Mouse (Mus musculus) midbrain, embryonic 10.5 days (tissue): ENCODE results near the gene Rasl2-9. TPM values are rescaled to one million over a fixed set of nuclear protein-coding genes. Genes with fewer than 3 reads are reported as not detected.
"Not testable (repeated sequence)": the region's sequence is repeated elsewhere in the genome, so short reads cannot be mapped to it uniquely, and the experiment has no call there.

Source experiments
- DNase-seq: peaks from one replicate; pipeline ENCODE4 v3.0.0-alpha.2; 2017; ENCODE audit warnings: low spot score
- H3K27ac ChIP-seq: fragments of 300-500 bp; sonication (generic); replicated peaks from 2 replicates; pipeline ENCODE4 v1.5.1; 2016; ENCODE audit warnings: mild to moderate bottlenecking
- H3K27me3 ChIP-seq: fragments of 300-500 bp; sonication (generic); 2 replicates; pipeline ENCODE4 v1.6.1; 2016; ENCODE audit warnings: low read depth, mild to moderate bottlenecking; ENCODE audit not compliant: poor library complexity, severe bottlenecking
- H3K36me3 ChIP-seq: fragments of 300-500 bp; sonication (generic); 2 replicates; pipeline ENCODE4 v1.6.1; 2016; ENCODE audit warnings: mild to moderate bottlenecking, moderate library complexity
- H3K4me1 ChIP-seq: fragments of 300-500 bp; sonication (generic); 2 replicates; pipeline ENCODE4 v1.6.1; 2016
- H3K4me3 ChIP-seq: fragments of 300-500 bp; sonication (generic); 2 replicates; pipeline ENCODE4 v1.5.1; 2016; ENCODE audit warnings: mild to moderate bottlenecking, moderate library complexity
- H3K9me3 ChIP-seq: fragments of 300-500 bp; sonication (generic); replicated peaks from 2 replicates; pipeline ENCODE4 v1.6.1; 2016; ENCODE audit warnings: mild to moderate bottlenecking
- WGBS: fragments of 180-500 bp; shearing (Covaris S2); methylation state at CpG from one replicate; pipeline ENCODE4 v1.1.7; 2016; 5-methylcytosine and 5-hydroxymethylcytosine counted together
- polyA plus RNA-seq: library from polyadenylated mRNA; unstranded; fragments of >200 nt; fragmentation: Nextera tagmentation; extraction: Ambion mirVana; gene quantifications from 2 replicates; pipeline ENCODE4 v1.2.1, GENCODE M21; 2016

The Rasl2-9 gene
- polyA plus RNA-seq, result 0.33 and 0.48 TPM in 2 replicates

DNA sequence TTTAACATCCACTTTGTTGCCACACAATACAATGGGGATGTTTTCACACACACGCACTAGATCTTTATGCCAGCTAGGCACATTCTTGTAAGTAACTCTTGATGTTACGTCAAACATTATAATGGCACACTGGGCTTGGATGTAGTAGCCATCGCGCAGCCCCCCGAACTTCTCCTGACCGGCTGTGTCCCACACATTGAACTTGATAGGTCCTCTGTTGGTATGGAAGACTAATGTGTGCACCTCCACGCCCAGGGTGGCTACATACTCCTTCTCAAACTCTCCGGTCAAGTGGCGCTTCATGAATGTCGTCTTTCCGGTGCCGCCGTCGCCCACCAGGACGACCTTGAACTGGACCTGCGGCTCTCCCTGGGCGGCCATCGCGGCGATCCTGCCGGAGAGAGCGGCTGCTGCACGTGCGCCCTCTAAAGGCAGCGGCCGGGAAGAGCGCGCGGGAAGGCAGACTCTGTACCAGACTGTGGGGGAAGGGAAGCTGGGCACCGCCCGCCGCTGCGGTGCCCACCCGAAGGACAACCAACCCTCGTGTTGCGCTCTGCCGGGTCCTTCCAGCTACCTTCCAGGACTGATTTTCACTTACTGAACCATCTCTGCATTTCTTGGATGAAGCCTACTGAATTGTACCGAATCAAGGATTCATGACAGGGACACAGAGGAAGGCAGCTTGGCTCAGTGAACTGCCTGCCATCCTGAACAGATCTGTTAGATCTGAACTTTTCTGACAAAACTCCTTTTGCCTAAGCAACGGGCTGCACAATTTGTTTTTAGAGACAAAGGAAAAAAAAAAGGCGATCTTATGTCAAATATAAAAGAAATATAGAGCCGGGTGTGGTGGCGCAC lies at the start of gene Rasl2-9:
Gene Rasl2-9 (minus strand): TSS at position 402 of the 858 bp plus-strand sequence.
- Histone ChIP-seq H3K9me3 (no peaks in the 10 kb centered on the region; the same call in 1 of the 2 replicates), H3K27me3 (no peaks in the 10 kb centered on the region), H3K27ac (peak within 1 kb of the TSS; percentile 46; the same call in 1 of the 2 replicates), H3K36me3 (no peaks in the 10 kb centered on the region), H3K4me3 (peak within 1 kb of the TSS; percentile 47), H3K4me1 (0 out of 2 replicates have a peak, but pooled peaks cover 5% of the 10 kb centered on the region)
- peak; percentile 75 for DNase-seq
- WGBS, result 20% methylated on average over 42 of the region's 42 CpGs

DNA sequence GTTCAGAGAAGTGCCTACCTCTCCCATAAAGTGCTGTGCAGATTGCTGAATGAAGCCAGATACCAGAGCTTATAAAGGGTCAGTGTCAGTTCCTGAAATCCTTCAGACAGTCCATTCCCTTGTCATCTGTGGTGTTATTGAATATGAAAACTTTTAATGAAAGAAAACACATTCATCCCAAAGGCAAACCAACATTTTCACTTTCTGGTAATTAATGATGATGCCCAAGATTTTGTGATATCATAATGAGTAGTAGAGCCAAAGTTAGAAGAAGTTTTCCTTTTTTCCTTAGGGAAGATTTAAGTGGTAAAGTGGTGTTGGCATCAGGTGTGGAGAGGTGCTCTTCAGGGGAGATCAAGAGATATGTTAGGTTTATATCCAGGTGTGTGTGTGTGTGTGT lies 23.8 kb upstream of the Rasl2-9 start, which contains the start of gene Vmn1r55:
Gene Vmn1r55 (minus strand): TSS at position 101 of the 400 bp plus-strand sequence.
- H3K4me1 ChIP-seq, H3K36me3 ChIP-seq, H3K4me3 ChIP-seq, H3K27ac ChIP-seq, DNase-seq, H3K27me3 ChIP-seq: not testable (repeated sequence)
- H3K9me3 ChIP-seq, result 0 out of 2 replicates have a peak, but pooled peaks cover 14% of the 10 kb centered on the region

DNA sequence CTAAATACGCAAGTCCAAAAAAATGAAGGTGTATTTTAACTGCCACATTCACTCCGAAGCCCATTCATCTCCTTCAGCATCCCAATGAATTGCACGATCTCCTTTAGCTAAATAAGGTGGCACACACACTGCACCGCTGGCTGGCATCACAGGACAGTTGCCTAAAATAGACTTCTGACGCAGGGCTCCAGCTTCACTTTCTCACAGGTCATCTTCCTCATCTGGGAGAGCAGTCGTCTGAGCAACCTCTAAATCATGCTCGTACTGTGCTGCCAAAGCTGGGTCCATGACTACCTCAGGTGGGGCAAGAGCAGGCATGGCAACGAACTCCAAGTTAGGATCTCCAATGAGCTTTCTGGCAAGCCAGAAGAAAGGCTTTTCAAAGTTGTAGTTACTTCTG lies 672 bp downstream of the Rasl2-9 start:
- H3K36me3 ChIP-seq, result no peaks in the 10 kb centered on the region
- H3K4me1 ChIP-seq, result 0 out of 2 replicates have a peak, but pooled peaks cover 5% of the 10 kb centered on the region
- no peaks in the 10 kb centered on the region; the same call in 1 of the 2 replicates for H3K9me3 ChIP-seq
- no peak overlapping the region for H3K27ac ChIP-seq
- no peak overlapping the region for H3K4me3 ChIP-seq
- DNase-seq, result no peak
- WGBS, result 91% methylated on average over 8 of the region's 8 CpGs
- no peaks in the 10 kb centered on the region for H3K27me3 ChIP-seq

DNA sequence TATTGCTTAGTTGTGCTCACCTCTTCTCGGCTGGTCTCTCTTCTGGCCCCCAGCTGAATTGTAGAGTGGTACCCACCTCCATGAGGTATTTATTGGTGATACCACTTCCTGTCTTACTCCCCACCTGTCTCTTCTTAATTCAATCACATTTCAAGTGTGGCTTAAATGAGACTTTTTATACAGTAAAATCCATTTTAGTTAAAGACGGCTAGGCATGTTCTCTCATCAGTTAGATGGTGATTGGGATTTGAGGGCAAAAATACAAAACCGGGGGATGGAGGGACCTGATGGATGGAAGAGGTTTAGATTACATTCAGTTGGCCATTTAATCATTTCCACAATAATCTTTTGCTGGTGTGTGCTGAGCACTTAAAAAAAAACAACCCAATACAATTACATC lies 8.9 kb downstream of the Rasl2-9 start, which contains the start of gene Rfpl4:
Gene Rfpl4 (minus strand): TSS at position 101 of the 400 bp plus-strand sequence.
- H3K27me3 ChIP-seq, result no peaks in the 10 kb centered on the region
- no peak within 1 kb of the TSS for H3K4me3 ChIP-seq
- H3K36me3 ChIP-seq, result no peaks in the 10 kb centered on the region
- H3K4me1 ChIP-seq, result no peaks in the 10 kb centered on the region
- DNase-seq, result no peak
- H3K27ac ChIP-seq, result no peak within 1 kb of the TSS
- H3K9me3 ChIP-seq, result no peaks in the 10 kb centered on the region
- 90% methylated on average over 3 of the region's 3 CpGs for WGBS

DNA sequence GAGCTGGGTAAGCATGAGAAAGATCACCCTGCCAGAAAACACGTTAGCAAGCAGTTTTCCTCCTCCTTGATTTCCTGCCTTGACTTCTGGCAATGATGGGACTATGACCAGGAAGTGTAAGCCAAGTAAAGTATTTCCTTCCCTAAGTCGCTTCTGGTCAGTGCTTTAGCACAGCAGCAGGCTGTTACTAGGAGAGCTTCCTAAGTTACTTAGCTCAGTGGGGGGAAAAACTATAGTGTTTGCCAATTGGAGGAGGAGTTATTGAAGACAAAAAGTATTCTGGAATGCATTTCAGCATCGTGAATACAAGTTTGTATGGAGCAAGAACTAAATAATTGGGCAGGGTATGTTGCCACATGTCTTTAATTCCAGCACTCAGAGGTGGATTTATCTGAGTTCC lies 13.0 kb downstream of the Rasl2-9 start:
- Histone ChIP-seq H3K27me3 (no peaks in the 10 kb centered on the region), H3K4me1 (no peaks in the 10 kb centered on the region), H3K4me3 (no peak overlapping the region), H3K36me3 (no peaks in the 10 kb centered on the region), H3K27ac (no peak overlapping the region), H3K9me3 (peaks cover 7% of the 10 kb centered on the region; the same call in 1 of the 2 replicates)
- WGBS, result 62% methylated on average over 3 of the region's 3 CpGs
- DNase-seq, result no peak

DNA sequence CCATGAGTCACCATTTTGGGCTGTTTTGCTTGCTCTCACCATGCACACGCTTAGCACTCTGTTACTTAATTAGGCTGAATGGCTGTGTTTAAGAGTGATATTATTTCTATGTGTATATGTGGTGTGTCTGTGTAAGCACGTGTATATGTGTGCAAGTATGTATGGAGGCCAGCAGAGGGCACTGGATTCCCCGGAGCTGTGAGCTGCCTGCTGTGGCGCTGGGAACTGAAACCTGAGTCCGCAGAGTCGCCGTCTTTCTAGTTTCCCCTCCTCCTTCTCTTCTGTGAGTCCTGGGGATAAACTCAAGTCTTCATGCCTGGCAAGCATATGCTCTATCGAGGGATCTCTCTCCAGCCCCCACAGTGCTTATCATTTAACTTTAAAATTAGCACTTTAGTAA lies 16.4 kb downstream of the Rasl2-9 start:
- WGBS, result 83% methylated on average over 8 of the region's 8 CpGs
- Histone ChIP-seq H3K27ac (no peak overlapping the region), H3K9me3 (peaks cover 7% of the 10 kb centered on the region; the same call in 1 of the 2 replicates), H3K27me3 (no peaks in the 10 kb centered on the region), H3K4me1 (no peaks in the 10 kb centered on the region), H3K36me3 (no peaks in the 10 kb centered on the region), H3K4me3 (no peak overlapping the region)
- DNase-seq, result no peak

DNA sequence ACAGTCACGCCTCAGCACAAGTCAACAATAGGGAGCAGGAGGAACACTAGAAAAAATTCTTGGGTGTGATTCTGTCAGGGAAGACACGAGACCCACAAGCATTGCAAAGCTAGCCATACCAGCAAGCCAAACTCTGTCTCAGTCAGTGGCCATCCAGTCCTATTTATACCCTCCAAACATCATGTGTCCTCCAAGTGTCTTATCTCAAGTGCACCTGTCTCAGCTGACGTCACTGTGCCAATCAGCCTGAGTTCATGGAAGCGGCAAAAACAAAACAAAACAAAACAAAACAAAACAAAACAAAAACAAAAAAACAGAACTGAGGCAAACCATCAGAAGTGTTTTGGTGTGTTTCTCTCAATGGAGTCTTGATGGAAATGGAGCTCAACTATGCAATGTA lies 17.5 kb downstream of the Rasl2-9 start:
- Histone ChIP-seq H3K36me3 (no peaks in the 10 kb centered on the region), H3K27ac (no peak overlapping the region), H3K9me3 (peaks cover 7% of the 10 kb centered on the region; the same call in 1 of the 2 replicates), H3K27me3 (no peaks in the 10 kb centered on the region), H3K4me1 (no peaks in the 10 kb centered on the region), H3K4me3 (no peak overlapping the region)
- WGBS, result 82% methylated on average over 4 of the region's 4 CpGs
- DNase-seq, result no peak

DNA sequence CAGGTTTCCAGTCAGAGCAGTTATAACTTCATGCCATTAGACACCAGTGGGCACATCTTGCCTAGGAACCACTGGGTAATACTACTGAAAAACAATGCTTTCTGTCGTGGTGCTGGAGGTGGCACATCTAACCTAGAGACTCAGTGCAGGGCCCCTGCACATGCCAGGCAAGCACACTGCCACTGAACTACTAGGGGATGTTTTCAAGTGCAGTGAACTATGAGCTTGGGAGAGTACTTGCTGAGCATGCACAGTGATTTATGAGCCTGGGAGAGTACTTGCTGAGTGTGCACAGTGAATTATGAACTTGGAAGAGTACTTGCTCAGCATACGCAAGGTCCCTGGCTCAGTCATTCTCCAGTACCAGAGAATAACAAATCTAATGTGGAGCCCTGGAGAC lies 23.2 kb downstream of the Rasl2-9 start:
- DNase-seq, result no peak
- peaks cover 23% of the 10 kb centered on the region for H3K36me3 ChIP-seq
- 90% methylated on average over 2 of the region's 2 CpGs for WGBS
- no peaks in the 10 kb centered on the region for H3K9me3 ChIP-seq
- H3K27me3 ChIP-seq, result no peaks in the 10 kb centered on the region
- H3K27ac ChIP-seq, result no peak overlapping the region
- H3K4me1 ChIP-seq, result no peaks in the 10 kb centered on the region
- no peak overlapping the region for H3K4me3 ChIP-seq

DNA sequence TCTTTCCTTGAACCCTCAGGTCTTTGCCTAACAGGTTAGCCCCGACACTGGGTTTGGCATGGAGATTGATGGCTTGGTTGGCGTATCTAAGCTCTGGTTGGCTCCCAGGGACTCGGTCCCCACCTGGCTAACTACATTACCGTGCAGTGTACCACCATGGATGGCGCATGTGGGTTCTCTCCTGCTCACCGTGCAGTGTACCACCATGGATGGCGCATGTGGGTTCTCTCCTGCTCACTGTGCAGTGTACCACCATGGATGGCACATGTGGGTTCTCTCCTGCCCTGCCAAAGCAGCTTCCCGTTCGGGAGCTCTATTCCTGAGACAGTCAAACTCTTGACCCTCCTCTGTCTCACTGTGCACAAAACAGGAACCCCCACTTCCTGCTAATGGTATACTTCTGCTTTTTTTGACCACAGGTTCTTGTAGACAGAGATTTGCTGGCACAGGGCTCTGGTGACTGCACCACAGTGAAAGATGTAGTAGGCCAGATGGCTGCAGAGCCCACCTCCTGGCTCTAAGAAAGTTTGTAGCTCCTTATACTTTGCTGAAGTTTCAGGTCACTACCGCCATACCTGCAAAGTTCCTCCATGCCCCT lies 24.6 kb downstream of the Rasl2-9 start:
- H3K9me3 ChIP-seq, result no peaks in the 10 kb centered on the region
- no peak overlapping the region for H3K4me3 ChIP-seq
- 93% methylated on average over 10 of the region's 10 CpGs for WGBS
- no peaks in the 10 kb centered on the region for H3K27me3 ChIP-seq
- H3K27ac ChIP-seq, result no peak overlapping the region
- H3K36me3 ChIP-seq, result peaks cover 37% of the 10 kb centered on the region
- DNase-seq, result no peak
- no peaks in the 10 kb centered on the region for H3K4me1 ChIP-seq

DNA sequence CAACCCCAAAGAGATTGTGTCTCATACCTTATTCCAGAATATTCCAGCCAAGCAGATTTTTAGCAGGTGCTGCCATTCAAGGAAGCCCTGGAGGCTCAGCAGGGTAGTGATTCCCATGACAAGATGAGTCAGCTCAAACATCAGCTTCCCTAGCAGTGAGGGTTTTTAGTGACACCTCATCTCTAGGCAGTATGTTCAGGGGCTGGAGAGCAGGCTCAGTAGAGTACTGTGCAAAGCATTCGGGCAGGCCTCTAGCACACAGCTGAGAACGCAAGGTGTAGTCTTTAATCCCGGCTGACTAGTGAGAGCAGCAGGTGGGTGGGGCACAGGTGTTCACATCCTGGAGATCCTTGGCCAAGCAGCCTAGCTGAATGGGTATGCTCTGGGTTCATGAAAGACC lies 26.0 kb downstream of the Rasl2-9 start:
- Histone ChIP-seq H3K27me3 (no peaks in the 10 kb centered on the region), H3K4me1 (no peaks in the 10 kb centered on the region), H3K4me3 (no peak overlapping the region), H3K36me3 (peaks cover 50% of the 10 kb centered on the region), H3K9me3 (no peaks in the 10 kb centered on the region), H3K27ac (no peak overlapping the region)
- no peak for DNase-seq
- 92% methylated on average over 3 of the region's 3 CpGs for WGBS

DNA sequence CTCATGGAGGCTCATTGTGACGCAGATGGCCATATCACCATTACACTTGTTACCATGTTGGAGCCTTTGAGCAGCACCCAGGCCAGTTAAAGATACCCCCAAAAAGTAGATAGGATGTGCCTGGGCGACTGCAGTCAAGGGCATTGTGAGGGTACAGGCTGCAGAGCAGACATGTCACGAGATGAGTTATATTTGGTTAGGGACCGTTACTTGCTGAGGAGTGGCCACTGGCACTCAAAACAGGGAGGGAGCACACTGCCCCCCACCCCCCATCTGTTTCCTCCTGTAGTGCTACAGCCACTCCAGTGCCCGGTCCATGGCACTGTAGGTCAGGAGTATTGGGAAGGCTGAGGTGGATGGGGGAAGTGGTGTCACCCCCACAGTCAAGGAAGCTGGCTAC lies 27.0 kb downstream of the Rasl2-9 start:
- WGBS, result 92% methylated on average over 5 of the region's 5 CpGs
- no peak for DNase-seq
- no peak overlapping the region for H3K27ac ChIP-seq
- no peaks in the 10 kb centered on the region for H3K9me3 ChIP-seq
- no peaks in the 10 kb centered on the region for H3K27me3 ChIP-seq
- peaks cover 60% of the 10 kb centered on the region for H3K36me3 ChIP-seq
- no peaks in the 10 kb centered on the region for H3K4me1 ChIP-seq
- no peak overlapping the region for H3K4me3 ChIP-seq

DNA sequence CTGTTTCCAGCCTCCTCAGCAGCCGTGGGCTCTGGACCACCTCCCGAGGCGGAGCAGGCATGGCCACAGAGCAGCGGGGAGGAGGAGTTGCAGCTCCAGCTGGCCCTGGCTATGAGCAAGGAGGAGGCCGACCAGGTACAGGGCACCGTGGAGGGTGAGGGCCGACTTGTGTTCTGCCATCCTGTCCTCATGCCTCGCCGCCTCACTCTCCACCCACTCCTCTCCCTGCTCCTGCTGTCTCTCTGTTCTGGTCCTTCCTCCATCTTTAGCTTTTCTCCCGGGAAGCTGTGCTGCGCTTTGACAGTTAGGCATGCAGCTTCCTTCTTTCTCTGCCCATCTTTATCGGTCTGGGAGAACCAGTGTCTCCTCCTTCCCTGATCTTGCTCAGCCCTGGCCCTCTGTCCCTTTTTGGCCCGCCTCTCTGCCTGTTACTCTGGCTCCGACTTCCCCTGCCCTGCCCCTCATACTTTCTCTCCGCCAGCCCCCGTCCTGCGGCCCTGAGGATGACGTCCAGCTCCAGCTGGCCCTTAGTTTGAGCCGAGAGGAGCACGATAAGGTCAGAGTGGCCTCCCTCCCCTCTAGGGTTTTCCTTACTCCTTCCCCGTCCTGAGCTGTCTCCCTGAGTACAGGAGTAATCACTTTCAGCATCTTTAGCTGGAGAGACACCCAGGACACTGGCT lies 32.8 kb downstream of the Rasl2-9 start:
- peaks cover 99% of the 10 kb centered on the region for H3K36me3 ChIP-seq
- no peaks in the 10 kb centered on the region for H3K27me3 ChIP-seq
- no peaks in the 10 kb centered on the region for H3K4me1 ChIP-seq
- no peak overlapping the region for H3K4me3 ChIP-seq
- H3K9me3 ChIP-seq, result no peaks in the 10 kb centered on the region
- no peak overlapping the region for H3K27ac ChIP-seq
- 88% methylated on average over 21 of the region's 21 CpGs for WGBS
- no peak for DNase-seq
